In genomic region chr9:44398087-44398486, GRCm38 (mm10) we compare ENCODE assay signal across 8 mouse cellular contexts. TPM values are rescaled to one million over a fixed set of nuclear protein-coding genes. Genes with fewer than 3 reads are reported as not detected.
DNase-seq lines count a peak whose midpoint lies in the region; ATAC-seq lines count a peak whose summit lies in the region.

No protein-coding gene starts in this region.

- peak overlapping the region; percentile 62 for H3K4me3 ChIP-seq in neural tube, embryonic 11.5 days (ENCODE audit: low read depth, low read length)
- H3K4me3 ChIP-seq in hindbrain, embryonic 12.5 days: peak overlapping the region; percentile 78
- no peak overlapping the region for H3K4me3 ChIP-seq in limb, embryonic 15.5 days

- no peaks in the 10 kb centered on the region for H3K9me3 ChIP-seq in neural tube, embryonic 11.5 days (ENCODE audit: control insufficient read depth, low read length)
- no peaks in the 10 kb centered on the region for H3K9me3 ChIP-seq in hindbrain, embryonic 12.5 days (replicated peaks)
- no peaks in the 10 kb centered on the region for H3K9me3 ChIP-seq in limb, embryonic 15.5 days

- H3K36me3 ChIP-seq in neural tube, embryonic 11.5 days (ENCODE audit: control insufficient read depth, insufficient read depth, low read length): peaks cover 12% of the 10 kb centered on the region
- H3K36me3 ChIP-seq in hindbrain, embryonic 12.5 days: peaks cover 37% of the 10 kb centered on the region
- H3K36me3 ChIP-seq in limb, embryonic 15.5 days: peaks cover 40% of the 10 kb centered on the region

- no peak for ATAC-seq in neural tube, embryonic 11.5 days (ENCODE audit: insufficient read depth, low FRiP score, low TSS enrichment)
- no peak for ATAC-seq in hindbrain, embryonic 12.5 days (ENCODE audit: low FRiP score)
- ATAC-seq in limb, embryonic 15.5 days (ENCODE audit: insufficient number of reproducible peaks, low FRiP score, low TSS enrichment, low read depth): no peak

- 3% methylated on average over 4 of the region's 4 CpGs for WGBS in neural tube, embryonic 11.5 days
- 20% methylated on average over 4 of the region's 4 CpGs for WGBS in hindbrain, embryonic 12.5 days
- 15% methylated on average over 4 of the region's 4 CpGs for WGBS in limb, embryonic 15.5 days

- no peak for DNase-seq in neural tube, embryonic 11.5 days (ENCODE audit: low spot score)
- no peak for DNase-seq in neural tube, embryonic 10.5 days (ENCODE audit: extremely low spot score, low spot score)
- DNase-seq in yolk sac, embryonic 10.5 days (ENCODE audit: low spot score): peak; percentile 82
- DNase-seq in lung, postnatal 25 days (ENCODE audit: low spot score): no peak
- DNase-seq in left cerebral cortex, adult 8-10 months (ENCODE audit: low spot score in 2 of 2): no peak
- no peak for DNase-seq in layer of hippocampus, postnatal 10 days (ENCODE audit: low spot score in 2 of 2)

- H3K4me2 ChIP-seq in neural tube, embryonic 11.5 days (ENCODE audit: low read depth): peak overlapping the region; percentile 96
- peak overlapping the region; percentile 95 for H3K4me2 ChIP-seq in hindbrain, embryonic 12.5 days (replicated peaks)
- H3K4me2 ChIP-seq in limb, embryonic 15.5 days: peak overlapping the region; percentile 94

- H3K9ac ChIP-seq in neural tube, embryonic 11.5 days (ENCODE audit: low read length): peak overlapping the region; percentile 36
- H3K9ac ChIP-seq in hindbrain, embryonic 12.5 days: peak overlapping the region; percentile 90
- H3K9ac ChIP-seq in limb, embryonic 15.5 days: no peak overlapping the region

- H3K4me1 ChIP-seq in neural tube, embryonic 11.5 days (ENCODE audit: control insufficient read depth, insufficient read depth, low read length): peaks cover 7% of the 10 kb centered on the region; the same call in 1 of the 2 replicates
- peaks cover 30% of the 10 kb centered on the region for H3K4me1 ChIP-seq in hindbrain, embryonic 12.5 days
- H3K4me1 ChIP-seq in limb, embryonic 15.5 days: peaks cover 21% of the 10 kb centered on the region; the same call in 1 of the 2 replicates

- peak overlapping the region; percentile 70; the same call in 1 of the 2 replicates for H3K27ac ChIP-seq in neural tube, embryonic 11.5 days (ENCODE audit: low read depth, low read length)
- H3K27ac ChIP-seq in hindbrain, embryonic 12.5 days: peak overlapping the region; percentile 91
- no peak overlapping the region for H3K27ac ChIP-seq in limb, embryonic 15.5 days

- H3K27me3 ChIP-seq in neural tube, embryonic 11.5 days (ENCODE audit: control insufficient read depth, insufficient read depth, low read length): no peaks in the 10 kb centered on the region
- no peaks in the 10 kb centered on the region for H3K27me3 ChIP-seq in hindbrain, embryonic 12.5 days
- 0 out of 2 replicates have a peak, but pooled peaks cover 3% of the 10 kb centered on the region for H3K27me3 ChIP-seq in limb, embryonic 15.5 days

RNA-seq across cellular contexts. Expression of gene Slc37a4, which starts 1.4 kb away (rescaled TPM):
- polyA plus RNA-seq in neural tube, embryonic 11.5 days (2014; fragmentation: Nextera tagmentation; extraction: Ambion mirVana): 26.8 and 31.8 TPM in 2 replicates
- 38.7 TPM in 2 replicates for polyA plus RNA-seq in hindbrain, embryonic 12.5 days (2016; fragmentation: Nextera tagmentation; extraction: Ambion mirVana)
- 16.2 and 18.3 TPM in 2 replicates for polyA plus RNA-seq in limb, embryonic 15.5 days (2015; fragmentation: Nextera tagmentation; extraction: Ambion mirVana)
- 10 to 100 TPM; 30.5 to 34.1 (median 31.8) TPM for total RNA-seq in left cerebral cortex, adult 8-10 months (2022)
- total RNA-seq in layer of hippocampus, postnatal 10 days (2021): 10 to 100 TPM; 36.4 to 39.0 TPM

RNA-seq across cellular contexts. Expression of gene Rps25, which starts 8.9 kb away (rescaled TPM):
- 1,766 and 1,857 TPM in 2 replicates for polyA plus RNA-seq in neural tube, embryonic 11.5 days (2014; fragmentation: Nextera tagmentation; extraction: Ambion mirVana)
- polyA plus RNA-seq in hindbrain, embryonic 12.5 days (2016; fragmentation: Nextera tagmentation; extraction: Ambion mirVana): 1,265 and 1,340 TPM in 2 replicates
- 1,592 and 1,878 TPM in 2 replicates for polyA plus RNA-seq in limb, embryonic 15.5 days (2015; fragmentation: Nextera tagmentation; extraction: Ambion mirVana)
- total RNA-seq in left cerebral cortex, adult 8-10 months (2022): 100 to 1,000 TPM; 768 to 851 (median 802) TPM
- 100 to 1,000 TPM; 701 to 748 TPM for total RNA-seq in layer of hippocampus, postnatal 10 days (2021)

RNA-seq across cellular contexts. Expression of gene Trappc4, which starts 9.3 kb away (rescaled TPM):
- polyA plus RNA-seq in neural tube, embryonic 11.5 days (2014; fragmentation: Nextera tagmentation; extraction: Ambion mirVana): 204 and 214 TPM in 2 replicates
- polyA plus RNA-seq in hindbrain, embryonic 12.5 days (2016; fragmentation: Nextera tagmentation; extraction: Ambion mirVana): 256 and 259 TPM in 2 replicates
- polyA plus RNA-seq in limb, embryonic 15.5 days (2015; fragmentation: Nextera tagmentation; extraction: Ambion mirVana): 132 and 140 TPM in 2 replicates
- total RNA-seq in left cerebral cortex, adult 8-10 months (2022): 10 to 100 TPM; 67.4 to 74.5 (median 72.5) TPM
- total RNA-seq in layer of hippocampus, postnatal 10 days (2021): 100 to 1,000 TPM in 1 of 2 experiments, 10 to 100 TPM in 1; 84.2 to 109 TPM

RNA-seq across cellular contexts. Expression of gene Hyou1, which starts 18.8 kb away (rescaled TPM):
- polyA plus RNA-seq in neural tube, embryonic 11.5 days (2014; fragmentation: Nextera tagmentation; extraction: Ambion mirVana): 36.7 and 38.8 TPM in 2 replicates
- 35.8 and 39.1 TPM in 2 replicates for polyA plus RNA-seq in hindbrain, embryonic 12.5 days (2016; fragmentation: Nextera tagmentation; extraction: Ambion mirVana)
- polyA plus RNA-seq in limb, embryonic 15.5 days (2015; fragmentation: Nextera tagmentation; extraction: Ambion mirVana): 27.5 and 32.5 TPM in 2 replicates
- 100 to 1,000 TPM; 106 to 115 (median 112) TPM for total RNA-seq in left cerebral cortex, adult 8-10 months (2022)
- total RNA-seq in layer of hippocampus, postnatal 10 days (2021): 10 to 100 TPM; 87.6 to 89.7 TPM

RNA-seq across cellular contexts. Expression of gene Ccdc84, which starts 20.3 kb away (rescaled TPM):
- polyA plus RNA-seq in neural tube, embryonic 11.5 days (2014; fragmentation: Nextera tagmentation; extraction: Ambion mirVana): 20.9 and 21.8 TPM in 2 replicates
- 32.9 and 36.7 TPM in 2 replicates for polyA plus RNA-seq in hindbrain, embryonic 12.5 days (2016; fragmentation: Nextera tagmentation; extraction: Ambion mirVana)
- polyA plus RNA-seq in limb, embryonic 15.5 days (2015; fragmentation: Nextera tagmentation; extraction: Ambion mirVana): 24.3 and 26.0 TPM in 2 replicates
- total RNA-seq in left cerebral cortex, adult 8-10 months (2022): 10 to 100 TPM; 17.6 to 25.7 (median 18.8) TPM
- 10 to 100 TPM; 20.7 to 22.4 TPM for total RNA-seq in layer of hippocampus, postnatal 10 days (2021)
